Mouse (Mus musculus): ENCODE results near the gene Fcrl5. TPM values are rescaled to one million over a fixed set of nuclear protein-coding genes. Genes with fewer than 3 reads are reported as not detected.

Gene Fcrl5
- polyA plus RNA-seq, 1 experiment from 2014 or later: not detected

DNA sequence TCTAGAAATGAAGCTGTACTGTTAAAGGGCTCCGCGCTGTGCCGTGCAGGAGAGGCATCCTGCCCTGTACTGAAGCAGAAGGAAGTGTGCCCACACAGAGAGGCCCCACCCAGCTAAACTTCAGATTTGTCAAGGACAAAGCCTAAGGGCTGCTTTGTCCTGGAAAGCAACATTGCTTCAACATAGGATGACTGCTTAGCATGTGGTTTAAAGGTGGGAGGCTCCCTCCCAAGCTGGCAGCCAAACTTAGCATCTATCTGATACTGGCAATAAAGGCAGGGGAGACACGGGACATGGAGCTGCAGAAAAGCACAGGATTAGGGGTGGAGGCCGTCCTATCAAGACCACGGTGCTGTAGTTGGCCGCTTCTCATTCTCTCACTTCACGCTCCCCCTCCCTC, 65.6 kb downstream of the Fcrl5 start:
- Histone ChIP-seq H3K4me2 (ENCODE audit: low read length) (no peak overlapping the region), H3K4me3 (ENCODE audit: control insufficient read depth in 1 of 2, insufficient read depth in 1 of 2, low read depth in 1 of 2, low read length in 2 of 2) (no peak overlapping the region), H3K4me1 (ENCODE audit: control insufficient read depth in 2 of 2, insufficient read depth in 2 of 2, low read length in 2 of 2) (no peaks in the 10 kb centered on the region), H3K27me3 (ENCODE audit: control insufficient read depth, insufficient read depth, low read length) (peaks cover 4% of the 10 kb centered on the region; the same call in 1 of the 2 replicates), H3K9me3 (ENCODE audit: control insufficient read depth, low read length) (no peaks in the 10 kb centered on the region), H3K27ac (replicated peaks in 1 of 2; ENCODE audit: control insufficient read depth in 1 of 2, insufficient read depth in 1 of 2, low read depth in 2 of 2, low read length in 2 of 2) (no peak overlapping the region), H3K36me3 (ENCODE audit: control insufficient read depth, insufficient read depth, low read length) (no peaks in the 10 kb centered on the region), H3K9ac (ENCODE audit: low read length) (no peak overlapping the region)
- no peak for ATAC-seq (ENCODE audit: insufficient number of reproducible peaks, insufficient read depth, low FRiP score, low read depth)
- WGBS: 44% methylated on average over 8 of the region's 8 CpGs

DNA sequence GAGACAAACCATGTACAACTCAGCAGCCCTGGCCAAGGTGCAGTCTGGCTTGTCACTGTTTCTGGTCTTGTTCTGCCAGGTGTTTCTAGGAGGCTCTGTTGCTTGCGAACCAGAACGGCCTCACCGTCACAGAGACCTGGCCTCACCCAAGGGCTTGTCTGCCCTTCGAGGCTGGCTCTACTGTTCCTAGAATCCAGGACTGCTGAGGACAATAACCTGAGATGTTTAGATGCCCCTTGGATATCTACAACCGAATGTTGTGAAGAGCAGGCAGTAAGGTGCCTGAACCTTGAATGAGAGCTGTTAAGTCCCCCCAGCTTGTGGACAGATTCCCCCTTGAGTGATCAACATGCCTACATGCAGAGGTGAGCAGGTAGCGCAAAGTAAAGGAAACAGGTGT, 67.2 kb downstream of the Fcrl5 start:
- Histone ChIP-seq H3K9me3 (ENCODE audit: control insufficient read depth, low read length) (no peaks in the 10 kb centered on the region), H3K9ac (ENCODE audit: low read length) (no peak overlapping the region), H3K4me2 (ENCODE audit: low read length) (no peak overlapping the region), H3K27ac (replicated peaks in 1 of 2; ENCODE audit: control insufficient read depth in 1 of 2, insufficient read depth in 1 of 2, low read depth in 2 of 2, low read length in 2 of 2) (no peak overlapping the region), H3K4me1 (ENCODE audit: control insufficient read depth in 2 of 2, insufficient read depth in 2 of 2, low read length in 2 of 2) (no peaks in the 10 kb centered on the region), H3K4me3 (ENCODE audit: control insufficient read depth in 1 of 2, insufficient read depth in 1 of 2, low read depth in 1 of 2, low read length in 2 of 2) (no peak overlapping the region), H3K27me3 (ENCODE audit: control insufficient read depth, insufficient read depth, low read length) (peaks cover 4% of the 10 kb centered on the region; the same call in 1 of the 2 replicates), H3K36me3 (ENCODE audit: control insufficient read depth, insufficient read depth, low read length) (no peaks in the 10 kb centered on the region)
- WGBS: 93% methylated on average over 6 of the region's 6 CpGs
- no peak for ATAC-seq (ENCODE audit: insufficient number of reproducible peaks, insufficient read depth, low FRiP score, low read depth)

GRCm38 (mm10) chr3:87504330-87504729, 68.8 kb downstream of the Fcrl5 start:
- no peak overlapping the region for H3K27ac ChIP-seq (replicated peaks in 1 of 2; ENCODE audit: control insufficient read depth in 1 of 2, insufficient read depth in 1 of 2, low read depth in 2 of 2, low read length in 2 of 2)
- H3K9me3 ChIP-seq (ENCODE audit: control insufficient read depth, low read length): no peaks in the 10 kb centered on the region
- no peak overlapping the region for H3K4me2 ChIP-seq (ENCODE audit: low read length)
- no peak overlapping the region for H3K9ac ChIP-seq (ENCODE audit: low read length)
- H3K4me1 ChIP-seq (ENCODE audit: control insufficient read depth in 2 of 2, insufficient read depth in 2 of 2, low read length in 2 of 2): peaks cover 10% of the 10 kb centered on the region in 2 experiments
- no peak for ATAC-seq (ENCODE audit: insufficient number of reproducible peaks, insufficient read depth, low FRiP score, low read depth)
- no peak overlapping the region for H3K4me3 ChIP-seq (ENCODE audit: control insufficient read depth in 1 of 2, insufficient read depth in 1 of 2, low read depth in 1 of 2, low read length in 2 of 2)
- WGBS: 19% methylated on average over 7 of the region's 7 CpGs
- H3K27me3 ChIP-seq (ENCODE audit: control insufficient read depth, insufficient read depth, low read length): peaks cover 4% of the 10 kb centered on the region; the same call in 1 of the 2 replicates
- no peaks in the 10 kb centered on the region for H3K36me3 ChIP-seq (ENCODE audit: control insufficient read depth, insufficient read depth, low read length)

DNA sequence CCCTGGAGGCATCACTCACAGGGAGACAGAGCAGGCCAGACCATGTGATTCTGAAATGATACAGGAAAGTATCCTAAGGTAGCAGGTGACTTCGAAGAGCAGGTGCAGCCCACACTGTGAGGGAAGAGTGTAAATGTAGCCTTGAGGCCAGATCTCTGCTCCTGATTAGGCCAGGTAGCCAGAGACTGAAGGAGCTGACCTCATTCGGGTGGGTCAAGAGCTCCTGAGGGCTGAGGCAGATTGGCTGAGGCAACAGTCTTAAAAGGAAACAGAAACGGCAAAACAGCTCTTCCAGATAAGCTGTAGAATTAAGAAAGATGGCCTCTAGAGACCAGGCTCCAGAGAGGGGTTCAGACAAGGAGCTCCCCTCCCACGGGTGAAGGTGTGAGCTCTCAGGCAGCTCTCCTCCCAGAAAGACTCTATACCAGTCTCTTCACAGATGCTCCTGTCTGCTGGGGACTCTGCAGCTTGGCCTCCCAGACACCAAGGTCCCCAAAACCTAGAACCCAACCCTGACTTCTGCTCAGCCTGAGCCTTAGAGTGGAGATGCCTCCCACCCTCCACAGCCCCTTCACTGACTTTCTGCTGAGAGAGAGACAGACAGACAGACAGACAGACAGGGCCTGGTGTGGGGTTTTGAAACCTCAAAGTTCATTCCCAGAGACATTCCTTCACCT, 69.3 kb downstream of the Fcrl5 start:
- Histone ChIP-seq H3K36me3 (ENCODE audit: control insufficient read depth, insufficient read depth, low read length) (no peaks in the 10 kb centered on the region), H3K9me3 (ENCODE audit: control insufficient read depth, low read length) (no peaks in the 10 kb centered on the region), H3K4me2 (ENCODE audit: low read length) (no peak overlapping the region), H3K4me1 (ENCODE audit: control insufficient read depth in 2 of 2, insufficient read depth in 2 of 2, low read length in 2 of 2) (peaks cover 12 to 16% of the 10 kb centered on the region in 2 experiments), H3K9ac (ENCODE audit: low read length) (no peak overlapping the region), H3K4me3 (ENCODE audit: control insufficient read depth in 1 of 2, insufficient read depth in 1 of 2, low read depth in 1 of 2, low read length in 2 of 2) (no peak overlapping the region), H3K27ac (replicated peaks in 1 of 2; ENCODE audit: control insufficient read depth in 1 of 2, insufficient read depth in 1 of 2, low read depth in 2 of 2, low read length in 2 of 2) (no peak overlapping the region), H3K27me3 (ENCODE audit: control insufficient read depth, insufficient read depth, low read length) (peaks cover 4% of the 10 kb centered on the region; the same call in 1 of the 2 replicates)
- WGBS: 46% methylated on average over 4 of the region's 4 CpGs
- ATAC-seq (ENCODE audit: insufficient number of reproducible peaks, insufficient read depth, low FRiP score, low read depth): no peak

- H3K9ac ChIP-seq (ENCODE audit: low read length): no peak overlapping the region
- H3K27me3 ChIP-seq (ENCODE audit: control insufficient read depth, insufficient read depth, low read length): peaks cover 2% of the 10 kb centered on the region; the same call in 1 of the 2 replicates
- no peaks in the 10 kb centered on the region for H3K36me3 ChIP-seq (ENCODE audit: control insufficient read depth, insufficient read depth, low read length)
- H3K27ac ChIP-seq (replicated peaks in 1 of 2; ENCODE audit: control insufficient read depth in 1 of 2, insufficient read depth in 1 of 2, low read depth in 2 of 2, low read length in 2 of 2): no peak overlapping the region
- H3K4me1 ChIP-seq (ENCODE audit: control insufficient read depth in 2 of 2, insufficient read depth in 2 of 2, low read length in 2 of 2): peaks cover 15 to 21% of the 10 kb centered on the region in 2 experiments
- 63% methylated on average over 12 of the region's 12 CpGs for WGBS
- no peak overlapping the region for H3K4me3 ChIP-seq (ENCODE audit: control insufficient read depth in 1 of 2, insufficient read depth in 1 of 2, low read depth in 1 of 2, low read length in 2 of 2)
- ATAC-seq (ENCODE audit: insufficient number of reproducible peaks, insufficient read depth, low FRiP score, low read depth): no peak
- no peak overlapping the region for H3K4me2 ChIP-seq (ENCODE audit: low read length)
- no peaks in the 10 kb centered on the region for H3K9me3 ChIP-seq (ENCODE audit: control insufficient read depth, low read length)
These were observed 71.2 kb downstream of the Fcrl5 start for GRCm38 (mm10) chr3:87506456-87507416.

GRCm38 (mm10) chr3:87508205-87508901, 72.8 kb downstream of the Fcrl5 start:
- 23% methylated on average over 17 of the region's 17 CpGs for WGBS
- H3K4me3 ChIP-seq (ENCODE audit: control insufficient read depth in 1 of 2, insufficient read depth in 1 of 2, low read depth in 1 of 2, low read length in 2 of 2): 0 out of 4 replicates have a peak overlapping the region, but pooled peaks of 1 of the 2 experiments have one; percentile 2
- no peaks in the 10 kb centered on the region; the same call in 1 of the 2 replicates for H3K27me3 ChIP-seq (ENCODE audit: control insufficient read depth, insufficient read depth, low read length)
- peak overlapping the region; percentile 55 for H3K4me2 ChIP-seq (ENCODE audit: low read length)
- peak; percentile 46; the same call in 1 of the 2 replicates for ATAC-seq (ENCODE audit: insufficient number of reproducible peaks, insufficient read depth, low FRiP score, low read depth)
- peaks cover 28 to 33% of the 10 kb centered on the region in 2 experiments for H3K4me1 ChIP-seq (ENCODE audit: control insufficient read depth in 2 of 2, insufficient read depth in 2 of 2, low read length in 2 of 2)
- no peak overlapping the region for H3K27ac ChIP-seq (replicated peaks in 1 of 2; ENCODE audit: control insufficient read depth in 1 of 2, insufficient read depth in 1 of 2, low read depth in 2 of 2, low read length in 2 of 2)
- no peaks in the 10 kb centered on the region for H3K9me3 ChIP-seq (ENCODE audit: control insufficient read depth, low read length)
- H3K9ac ChIP-seq (ENCODE audit: low read length): no peak overlapping the region
- H3K36me3 ChIP-seq (ENCODE audit: control insufficient read depth, insufficient read depth, low read length): no peaks in the 10 kb centered on the region

GRCm38 (mm10) chr3:87509061-87509460, 73.5 kb downstream of the Fcrl5 start:
- H3K4me1 ChIP-seq (ENCODE audit: control insufficient read depth in 2 of 2, insufficient read depth in 2 of 2, low read length in 2 of 2): peaks cover 28 to 33% of the 10 kb centered on the region in 2 experiments
- peak; percentile 55; the same call in 1 of the 2 replicates for ATAC-seq (ENCODE audit: insufficient number of reproducible peaks, insufficient read depth, low FRiP score, low read depth)
- H3K4me3 ChIP-seq (ENCODE audit: control insufficient read depth in 1 of 2, insufficient read depth in 1 of 2, low read depth in 1 of 2, low read length in 2 of 2): no peak overlapping the region
- no peaks in the 10 kb centered on the region; the same call in 1 of the 2 replicates for H3K27me3 ChIP-seq (ENCODE audit: control insufficient read depth, insufficient read depth, low read length)
- H3K27ac ChIP-seq (replicated peaks in 1 of 2; ENCODE audit: control insufficient read depth in 1 of 2, insufficient read depth in 1 of 2, low read depth in 2 of 2, low read length in 2 of 2): no peak overlapping the region
- H3K4me2 ChIP-seq (ENCODE audit: low read length): no peak overlapping the region
- no peaks in the 10 kb centered on the region for H3K36me3 ChIP-seq (ENCODE audit: control insufficient read depth, insufficient read depth, low read length)
- WGBS: 17% methylated on average over 4 of the region's 4 CpGs
- H3K9ac ChIP-seq (ENCODE audit: low read length): no peak overlapping the region
- no peaks in the 10 kb centered on the region for H3K9me3 ChIP-seq (ENCODE audit: control insufficient read depth, low read length)

All from heart, embryonic 14.5 days (tissue).